In the genomic region with DNA sequence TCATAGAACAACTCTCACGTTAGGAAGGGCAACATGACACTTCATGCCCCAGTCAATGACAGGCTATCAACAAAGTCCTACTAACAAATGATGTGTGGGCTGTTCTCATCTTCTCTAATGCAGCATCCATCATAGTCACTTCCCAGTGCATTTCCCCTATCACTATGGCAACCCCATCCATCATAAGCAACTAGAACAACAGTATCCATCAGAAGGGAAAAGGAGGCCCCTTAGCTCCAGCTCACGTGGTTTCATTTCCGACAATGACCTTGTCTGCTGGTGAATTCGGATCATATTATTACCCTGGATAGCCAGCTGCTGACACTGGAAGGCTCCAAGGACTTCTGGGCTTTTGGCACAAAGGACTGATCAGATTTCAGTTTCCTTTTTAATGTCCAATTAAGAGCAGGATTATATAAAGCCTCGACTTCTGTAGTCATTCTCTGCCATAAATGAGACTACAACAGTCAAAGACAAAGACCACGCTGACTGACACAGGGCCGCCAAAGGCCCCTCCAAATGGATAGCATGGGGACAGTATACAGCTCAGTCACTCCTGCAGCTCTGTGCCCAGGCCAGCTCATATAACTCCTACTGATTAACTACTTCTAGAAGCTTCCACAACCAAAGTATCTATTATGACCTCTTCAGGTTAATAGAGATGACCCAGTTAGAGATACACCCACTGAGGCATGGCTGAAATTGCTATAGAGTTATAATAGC, we compare ENCODE assay signal across 26 mouse cellular contexts. TPM values are rescaled to one million over a fixed set of nuclear protein-coding genes. Genes with fewer than 3 reads are reported as not detected.
DNase-seq lines count a peak whose midpoint lies in the region; ATAC-seq lines count a peak whose summit lies in the region.
"Had no signal": no experiment of that assay in that cellular context is flagged by ENCODE, and none has a peak within 500 bp of the region (broad histone marks: within the 10 kb centered on the region; RNA-seq: fewer than 3 reads in every experiment).

No protein-coding gene starts in this region.

- H3K4me1 ChIP-seq in embryonic facial prominence, embryonic 14.5 days (ENCODE audit: control insufficient read depth, insufficient read depth, low read length) = no peaks in the 10 kb centered on the region
- H3K4me1 ChIP-seq in embryonic facial prominence, embryonic 10.5 days = 0 out of 2 replicates have a peak, but pooled peaks cover 3% of the 10 kb centered on the region
- no peaks in the 10 kb centered on the region; the same call in 1 of the 2 replicates for H3K4me1 ChIP-seq in neural tube, embryonic 13.5 days (replicated peaks)
- H3K4me1 ChIP-seq in hindbrain, embryonic 16.5 days (ENCODE audit: control insufficient read depth, insufficient read depth, low read depth, low read length) = no peaks in the 10 kb centered on the region; the same call in 1 of the 2 replicates
- H3K4me1 ChIP-seq: liver, embryonic 12.5 days; neural tube, embryonic 12.5 days had no signal

- H3K27me3 ChIP-seq in embryonic facial prominence, embryonic 14.5 days (replicated peaks; ENCODE audit: control insufficient read depth, insufficient read depth, low read length) = no peaks in the 10 kb centered on the region
- no peaks in the 10 kb centered on the region for H3K27me3 ChIP-seq in embryonic facial prominence, embryonic 10.5 days (replicated peaks; ENCODE audit: low read depth, poor library complexity, severe bottlenecking)
- H3K27me3 ChIP-seq in neural tube, embryonic 13.5 days = no peaks in the 10 kb centered on the region
- no peaks in the 10 kb centered on the region for H3K27me3 ChIP-seq in hindbrain, embryonic 16.5 days (replicated peaks; ENCODE audit: control insufficient read depth, insufficient read depth, low read length)
- H3K27me3 ChIP-seq: limb, embryonic 13.5 days; liver, embryonic 12.5 days; neural tube, embryonic 12.5 days had no signal

- no peaks in the 10 kb centered on the region for H3K36me3 ChIP-seq in embryonic facial prominence, embryonic 14.5 days (ENCODE audit: control insufficient read depth, insufficient read depth, low read length)
- no peaks in the 10 kb centered on the region for H3K36me3 ChIP-seq in embryonic facial prominence, embryonic 10.5 days (replicated peaks)
- H3K36me3 ChIP-seq in neural tube, embryonic 13.5 days = no peaks in the 10 kb centered on the region
- H3K36me3 ChIP-seq in hindbrain, embryonic 16.5 days (ENCODE audit: control insufficient read depth, insufficient read depth, low read length) = no peaks in the 10 kb centered on the region
- H3K36me3 ChIP-seq: heart, embryonic 10.5 days; limb, embryonic 13.5 days; liver, embryonic 12.5 days; neural tube, embryonic 12.5 days had no signal

- H3K4me2 ChIP-seq in embryonic facial prominence, embryonic 14.5 days (ENCODE audit: low read depth, low read length) = no peak overlapping the region
- H3K4me2 ChIP-seq in neural tube, embryonic 13.5 days = no peak overlapping the region
- no peak overlapping the region for H3K4me2 ChIP-seq in hindbrain, embryonic 16.5 days (ENCODE audit: low read length)
- H3K4me2 ChIP-seq: limb, embryonic 13.5 days; liver, embryonic 12.5 days; neural tube, embryonic 12.5 days had no signal

- H3K9ac ChIP-seq in embryonic facial prominence, embryonic 14.5 days (ENCODE audit: low read depth, low read length) = no peak overlapping the region
- no peak overlapping the region for H3K9ac ChIP-seq in neural tube, embryonic 13.5 days
- no peak overlapping the region for H3K9ac ChIP-seq in hindbrain, embryonic 16.5 days (ENCODE audit: low read depth, low read length)
- H3K9ac ChIP-seq: limb, embryonic 13.5 days; liver, embryonic 12.5 days; neural tube, embryonic 12.5 days had no signal

- 62% methylated on average over 7 of the region's 7 CpGs for WGBS in embryonic facial prominence, embryonic 14.5 days
- 79% methylated on average over 7 of the region's 7 CpGs for WGBS in embryonic facial prominence, embryonic 10.5 days
- WGBS in neural tube, embryonic 13.5 days = 61% methylated on average over 7 of the region's 7 CpGs
- WGBS in hindbrain, embryonic 16.5 days = 56% methylated on average over 7 of the region's 7 CpGs

- no peak overlapping the region for H3K27ac ChIP-seq in embryonic facial prominence, embryonic 14.5 days (replicated peaks; ENCODE audit: low read depth, low read length)
- H3K27ac ChIP-seq in embryonic facial prominence, embryonic 10.5 days (replicated peaks) = no peak overlapping the region
- H3K27ac ChIP-seq in neural tube, embryonic 13.5 days (replicated peaks) = no peak overlapping the region
- no peak overlapping the region for H3K27ac ChIP-seq in hindbrain, embryonic 16.5 days (ENCODE audit: low read depth, low read length)
- H3K27ac ChIP-seq: gastrocnemius, adult 2 months; heart, embryonic 10.5 days; layer of hippocampus, adult 2 months; limb, embryonic 13.5 days; liver, embryonic 12.5 days; neural tube, embryonic 12.5 days; stomach, postnatal 0 days had no signal

- H3K9me3 ChIP-seq in embryonic facial prominence, embryonic 14.5 days (ENCODE audit: control insufficient read depth, low read length) = no peaks in the 10 kb centered on the region
- H3K9me3 ChIP-seq in embryonic facial prominence, embryonic 10.5 days = no peaks in the 10 kb centered on the region
- H3K9me3 ChIP-seq in neural tube, embryonic 13.5 days = no peaks in the 10 kb centered on the region
- no peaks in the 10 kb centered on the region for H3K9me3 ChIP-seq in hindbrain, embryonic 16.5 days (ENCODE audit: control insufficient read depth, low read length)
- H3K9me3 ChIP-seq: heart, embryonic 10.5 days; limb, embryonic 13.5 days; liver, embryonic 12.5 days; neural tube, embryonic 12.5 days had no signal

- peak; percentile 34; the same call in 1 of the 2 replicates for ATAC-seq in embryonic facial prominence, embryonic 14.5 days (ENCODE audit: low read depth)
- peak; percentile 47; the same call in 1 of the 2 replicates for ATAC-seq in neural tube, embryonic 13.5 days (ENCODE audit: low read depth)
- ATAC-seq in hindbrain, embryonic 16.5 days = peak; percentile 70; the same call in 1 of the 2 replicates
- ATAC-seq: intestine, embryonic 16.5 days; liver, embryonic 12.5 days had no signal

- peak; percentile 37 for DNase-seq in embryonic facial prominence, embryonic 14.5 days (ENCODE audit: low spot score)
- DNase-seq in embryonic facial prominence, embryonic 10.5 days (ENCODE audit: low spot score) = no peak
- DNase-seq in neural tube, embryonic 10.5 days (ENCODE audit: extremely low spot score, low spot score) = no peak
- no peak for DNase-seq in frontal cortex, postnatal 14 days (ENCODE audit: low spot score in 2 of 2)
- DNase-seq in right cerebral cortex, adult 2 months (ENCODE audit: low spot score in 2 of 2) = no peak
- no peak for DNase-seq in spleen, postnatal 10 days (ENCODE audit: low spot score in 2 of 2)
- DNase-seq: cerebellum, adult 11-12 months; cerebellum, postnatal 10 days; gastrocnemius, adult 2 months; kidney, adult 9 months; kidney, postnatal 14 days; layer of hippocampus, postnatal 36 days; lung, adult 18-20 months; lung, postnatal 10 days; right cerebral cortex, adult 18-20 months; thymus, adult 2 months; thymus, postnatal 4 days had no signal

- H3K4me3 ChIP-seq in embryonic facial prominence, embryonic 14.5 days (ENCODE audit: low read depth, low read length) = no peak overlapping the region
- H3K4me3 ChIP-seq in embryonic facial prominence, embryonic 10.5 days = no peak overlapping the region
- no peak overlapping the region for H3K4me3 ChIP-seq in neural tube, embryonic 13.5 days
- no peak overlapping the region for H3K4me3 ChIP-seq in hindbrain, embryonic 16.5 days (ENCODE audit: low read length)
- H3K4me3 ChIP-seq: gastrocnemius, adult 2 months; heart, embryonic 10.5 days; layer of hippocampus, adult 2 months; limb, embryonic 13.5 days; liver, embryonic 12.5 days; neural tube, embryonic 12.5 days had no signal

RNA-seq across cellular contexts. Expression of gene Mab21l3, which starts 6.2 kb away (rescaled TPM):
- 0.68 and 0.83 TPM in 2 replicates for polyA plus RNA-seq in embryonic facial prominence, embryonic 14.5 days (2014; fragmentation: Nextera tagmentation; extraction: Ambion mirVana)
- polyA plus RNA-seq in embryonic facial prominence, embryonic 10.5 days (2016; fragmentation: Nextera tagmentation; extraction: Ambion mirVana) = 0.67 and 0.85 TPM in 2 replicates
- 0.11 and 0.14 TPM in 2 replicates for polyA plus RNA-seq in neural tube, embryonic 13.5 days (2015; fragmentation: Nextera tagmentation; extraction: Ambion mirVana)
- 0.16 TPM in 2 replicates for polyA plus RNA-seq in hindbrain, embryonic 16.5 days (2015; fragmentation: Nextera tagmentation; extraction: Ambion mirVana)
